ENCODE assay signal across 16 mouse cellular contexts in genomic region chr5:138977759-138978158, GRCm38 (mm10). TPM values are rescaled to one million over a fixed set of nuclear protein-coding genes. Genes with fewer than 3 reads are reported as not detected.
DNase-seq lines count a peak whose midpoint lies in the region; ATAC-seq and TF ChIP-seq lines count a peak whose summit lies in the region.
"Had no signal": no experiment of that assay in that cellular context is flagged by ENCODE, and none has a peak within 500 bp of the region (broad histone marks: within the 10 kb centered on the region; RNA-seq: fewer than 3 reads in every experiment).

No protein-coding gene starts in this region.

- H3K27ac ChIP-seq in heart, embryonic 15.5 days: 0 out of 2 replicates have a peak overlapping the region, but pooled peaks have one; percentile 31
- peak overlapping the region; percentile 63; the same call in 1 of the 2 replicates for H3K27ac ChIP-seq in layer of hippocampus, adult 2 months
- no peak overlapping the region for H3K27ac ChIP-seq in midbrain, embryonic 14.5 days (replicated peaks; ENCODE audit: low read depth, low read length)
- H3K27ac ChIP-seq: forebrain, embryonic 15.5 days; liver, embryonic 13.5 days had no signal

- 25% methylated on average over 3 of the region's 3 CpGs for WGBS in heart, embryonic 15.5 days
- WGBS in midbrain, embryonic 14.5 days: 69% methylated on average over 3 of the region's 3 CpGs

- no peak overlapping the region for H3K4me3 ChIP-seq in heart, embryonic 15.5 days
- H3K4me3 ChIP-seq in layer of hippocampus, adult 2 months: no peak overlapping the region
- no peak overlapping the region for H3K4me3 ChIP-seq in midbrain, embryonic 14.5 days (replicated peaks; ENCODE audit: low read depth, low read length)
- H3K4me3 ChIP-seq: forebrain, embryonic 15.5 days; liver, embryonic 13.5 days had no signal

- H3K27me3 ChIP-seq in heart, embryonic 15.5 days: no peaks in the 10 kb centered on the region
- no peaks in the 10 kb centered on the region for H3K27me3 ChIP-seq in midbrain, embryonic 14.5 days (ENCODE audit: control insufficient read depth, insufficient read depth, low read length)
- H3K27me3 ChIP-seq: forebrain, embryonic 15.5 days; liver, embryonic 13.5 days had no signal

- no peak overlapping the region for H3K9ac ChIP-seq in heart, embryonic 15.5 days
- H3K9ac ChIP-seq in midbrain, embryonic 14.5 days (replicated peaks; ENCODE audit: low read length): no peak overlapping the region
- H3K9ac ChIP-seq: forebrain, embryonic 15.5 days; liver, embryonic 13.5 days had no signal

- H3K4me2 ChIP-seq in heart, embryonic 15.5 days: no peak overlapping the region
- no peak overlapping the region for H3K4me2 ChIP-seq in midbrain, embryonic 14.5 days (ENCODE audit: low read length)
- H3K4me2 ChIP-seq: forebrain, embryonic 15.5 days; liver, embryonic 13.5 days had no signal

- H3K9me3 ChIP-seq in heart, embryonic 15.5 days (replicated peaks): no peaks in the 10 kb centered on the region
- no peaks in the 10 kb centered on the region for H3K9me3 ChIP-seq in midbrain, embryonic 14.5 days (ENCODE audit: control insufficient read depth, low read length)
- H3K9me3 ChIP-seq: forebrain, embryonic 15.5 days; liver, embryonic 13.5 days had no signal

- peaks cover 44% of the 10 kb centered on the region for H3K4me1 ChIP-seq in heart, embryonic 15.5 days (replicated peaks)
- H3K4me1 ChIP-seq in midbrain, embryonic 14.5 days (ENCODE audit: control insufficient read depth, insufficient read depth, low read length): no peaks in the 10 kb centered on the region
- H3K4me1 ChIP-seq: forebrain, embryonic 15.5 days had no signal

- TF ChIP-seq CTCF in layer of hippocampus, adult 2 months (conservative IDR thresholded peaks at IDR 0.05): no peak

- no peak for DNase-seq in heart, adult 9 months (ENCODE audit: low spot score in 2 of 2)
- DNase-seq in layer of hippocampus, adult 2 months (ENCODE audit: low spot score in 2 of 2): no peak
- no peak for DNase-seq in layer of hippocampus, postnatal 25 days (ENCODE audit: extremely low spot score in 1 of 2, low spot score in 1 of 2)
- DNase-seq in ZHBTc4 (ENCODE audit: low read depth, low spot score): peak; percentile 69
- peak; percentile 65 for DNase-seq in skeletal muscle tissue, adult 2 months (ENCODE audit: low read depth, low spot score)
- DNase-seq in midbrain, embryonic 14.5 days: no peak
- DNase-seq: adrenal gland, postnatal 14 days; cerebellum, adult 9-11 months; kidney, adult 9 months; left cerebral cortex, postnatal 4 days; liver, embryonic 13.5 days; right cerebral cortex, postnatal 25 days had no signal

- H3K36me3 ChIP-seq in heart, embryonic 15.5 days: peaks cover 17% of the 10 kb centered on the region; the same call in 1 of the 2 replicates
- no peaks in the 10 kb centered on the region for H3K36me3 ChIP-seq in midbrain, embryonic 14.5 days (ENCODE audit: control insufficient read depth, insufficient read depth, low read length)
- H3K36me3 ChIP-seq: forebrain, embryonic 15.5 days; liver, embryonic 13.5 days had no signal

- no peak for ATAC-seq in heart, embryonic 15.5 days (replicated peaks; ENCODE audit: insufficient number of reproducible peaks, insufficient read depth, low FRiP score, low read depth)
- ATAC-seq in midbrain, embryonic 14.5 days (ENCODE audit: low FRiP score, low TSS enrichment): no peak
- ATAC-seq: forebrain, embryonic 15.5 days; midbrain, embryonic 16.5 days had no signal

RNA-seq across cellular contexts. Expression of gene Pdgfa, which starts 19.4 kb away (rescaled TPM):
- 46.0 and 51.1 TPM in 2 replicates for polyA plus RNA-seq in heart, embryonic 15.5 days (2015; fragmentation: Nextera tagmentation; extraction: Ambion mirVana)
- total RNA-seq in layer of hippocampus, adult 2 months (2021): 10 to 100 TPM; 37.5 to 41.3 TPM
- 10 to 100 TPM; 42.3 to 45.8 TPM for total RNA-seq in layer of hippocampus, postnatal 25 days (2021)
- polyA plus RNA-seq in midbrain, embryonic 14.5 days (2014; fragmentation: Nextera tagmentation; extraction: Ambion mirVana): 16.2 and 24.6 TPM in 2 replicates
- total RNA-seq: granulocyte monocyte progenitor cell, adult 5-6 weeks had no signal

Comparison
In these comparisons a context has a peak if more than half of its experiments do, and no peak if none do; other contexts are left out.
1. DNase-seq: peak in ZHBTc4 (single experiment) and skeletal muscle tissue, adult 2 months (single experiment); none in heart, adult 9 months (0 of 2), layer of hippocampus, adult 2 months (0 of 2), layer of hippocampus, postnatal 25 days (0 of 2) and midbrain, embryonic 14.5 days (single experiment).